Mouse (Mus musculus): ENCODE measurements around the gene Satl1.

- no peak for TF ChIP-seq CTCF (IDR thresholded peaks at IDR 0.05; ENCODE audit: low read depth, low read length)
- TF ChIP-seq POLR2A (IDR thresholded peaks at IDR 0.05; ENCODE audit: borderline replicate concordance, low read depth, low read length) = no peak
These were observed 5.7 kb upstream of the Satl1 start for GRCm38 (mm10) chrX:112412309-112412708.
